ENCODE assay signal across 8 mouse cellular contexts in genomic region chr9:45146267-45146597, GRCm38 (mm10). TPM values are rescaled to one million over a fixed set of nuclear protein-coding genes. Genes with fewer than 3 reads are reported as not detected.
DNase-seq lines count a peak whose midpoint lies in the region; ATAC-seq and TF ChIP-seq lines count a peak whose summit lies in the region.

No protein-coding gene starts in this region.

- under 1% methylated on average over 5 of the region's 5 CpGs for WGBS in heart, embryonic 10.5 days
- WGBS in kidney, embryonic 14.5 days = 0% methylated on average over 5 of the region's 5 CpGs
- WGBS in liver, adult 2 months = 1% methylated on average over 5 of the region's 5 CpGs

- no peaks in the 10 kb centered on the region for H3K36me3 ChIP-seq in heart, embryonic 10.5 days
- H3K36me3 ChIP-seq in kidney, embryonic 14.5 days (ENCODE audit: control insufficient read depth, insufficient read depth, low read length) = no peaks in the 10 kb centered on the region
- H3K36me3 ChIP-seq in liver, adult 2 months (ENCODE audit: control insufficient read depth, insufficient read depth, low read length) = no peaks in the 10 kb centered on the region
- H3K36me3 ChIP-seq in splenic B cell, adult 2 months (ENCODE audit: control insufficient read depth, insufficient read depth, low read length, poor library complexity, severe bottlenecking) = no peaks in the 10 kb centered on the region

- peak; percentile 41 for TF ChIP-seq CTCF in liver, adult 2 months (IDR thresholded peaks at IDR 0.05; ENCODE audit: low read depth, low read length)

- peaks cover 99% of the 10 kb centered on the region for H3K27me3 ChIP-seq in heart, embryonic 10.5 days (ENCODE audit: insufficient read depth, poor library complexity, severe bottlenecking)
- H3K27me3 ChIP-seq in kidney, embryonic 14.5 days (ENCODE audit: control insufficient read depth, insufficient read depth, low read length) = peaks cover 36% of the 10 kb centered on the region
- peaks cover 4% of the 10 kb centered on the region; the same call in 1 of the 2 replicates for H3K27me3 ChIP-seq in liver, adult 2 months (ENCODE audit: control insufficient read depth, insufficient read depth, low read length)
- no peaks in the 10 kb centered on the region for H3K27me3 ChIP-seq in splenic B cell, adult 2 months (ENCODE audit: control insufficient read depth, insufficient read depth, low read length, poor library complexity, severe bottlenecking)

- peak overlapping the region; percentile 75 for H3K4me2 ChIP-seq in kidney, embryonic 14.5 days (replicated peaks; ENCODE audit: low read depth, low read length)

- no peak; the same call in 1 of the 2 replicates for ATAC-seq in kidney, embryonic 14.5 days (ENCODE audit: low FRiP score, low TSS enrichment)
- 0 out of 2 replicates have a peak, but pooled peaks have one; percentile 55 for ATAC-seq in monocyte, adult 5-6 weeks (replicated peaks; ENCODE audit: insufficient number of reproducible peaks, low FRiP score, low TSS enrichment, poor library complexity, severe bottlenecking)

- peak overlapping the region; percentile 59 for H3K4me3 ChIP-seq in heart, embryonic 10.5 days
- H3K4me3 ChIP-seq in kidney, embryonic 14.5 days (ENCODE audit: low read length) = peak overlapping the region; percentile 33
- H3K4me3 ChIP-seq in liver, adult 2 months (ENCODE audit: insufficient read depth, low read depth, low read length) = no peak overlapping the region

- H3K9ac ChIP-seq in kidney, embryonic 14.5 days (ENCODE audit: low read depth, low read length) = peak overlapping the region; percentile 47
- H3K9ac ChIP-seq in liver, adult 2 months (ENCODE audit: low read depth, low read length) = no peak overlapping the region

- peaks cover 24% of the 10 kb centered on the region for H3K4me1 ChIP-seq in heart, embryonic 10.5 days
- peaks cover 7% of the 10 kb centered on the region; the same call in 1 of the 2 replicates for H3K4me1 ChIP-seq in kidney, embryonic 14.5 days (ENCODE audit: control insufficient read depth, insufficient read depth, low read length)
- no peaks in the 10 kb centered on the region; the same call in 1 of the 2 replicates for H3K4me1 ChIP-seq in liver, adult 2 months (ENCODE audit: control insufficient read depth, insufficient read depth, low read length)

- TF ChIP-seq POLR2A in liver, adult 2 months (IDR thresholded peaks at IDR 0.05; ENCODE audit: extremely low read depth, insufficient read depth, low read length) = no peak

- peak; percentile 60 for DNase-seq in ovary, postnatal 10 days (ENCODE audit: low spot score)
- no peak for DNase-seq in ovary, adult 18-20 months (ENCODE audit: low spot score)
- DNase-seq in embryo, embryonic 11 days = peak; percentile 72
- no peak for DNase-seq in heart, embryonic 10.5 days (ENCODE audit: low spot score)
- peak; percentile 29 for DNase-seq in liver, adult 2 months (ENCODE audit: extremely low read depth, low read depth, low spot score)
- peak; percentile 83 for DNase-seq in splenic B cell, adult 2 months (ENCODE audit: low read depth, low spot score)

- no peaks in the 10 kb centered on the region for H3K9me3 ChIP-seq in heart, embryonic 10.5 days
- no peaks in the 10 kb centered on the region for H3K9me3 ChIP-seq in kidney, embryonic 14.5 days (ENCODE audit: control insufficient read depth, low read length)

- no peak overlapping the region for H3K27ac ChIP-seq in heart, embryonic 10.5 days
- no peak overlapping the region for H3K27ac ChIP-seq in kidney, embryonic 14.5 days (ENCODE audit: low read depth, low read length)
- no peak overlapping the region for H3K27ac ChIP-seq in liver, adult 2 months (replicated peaks; ENCODE audit: insufficient read depth, low read depth, low read length)

- no peaks in the 10 kb centered on the region for H3K79me2 ChIP-seq in liver, adult 2 months (ENCODE audit: control insufficient read depth, insufficient read depth, low read length)

RNA-seq across cellular contexts. Expression of gene Scn4b, which starts 8.0 kb away (rescaled TPM):
- polyA plus RNA-seq in heart, embryonic 10.5 days (2016; fragmentation: Nextera tagmentation; extraction: Ambion mirVana) = 1.9 and 2.7 TPM in 2 replicates
- polyA plus RNA-seq in kidney, embryonic 14.5 days (2014; fragmentation: Nextera tagmentation; extraction: Ambion mirVana) = 0.11 and 0.16 TPM in 2 replicates
- total RNA-seq in liver, adult 2 months (2014; rRNA removed) = 0.07 and 0.28 TPM in 2 replicates
- polyA plus RNA-seq in liver, adult 2 months (2012; rRNA removed) = 0.02 and 0.07 TPM in 2 replicates
- not detected in 3 replicates for total RNA-seq in monocyte, adult 5-6 weeks (2017)

RNA-seq across cellular contexts. Expression of gene Scn2b, which starts 28.6 kb away (rescaled TPM):
- 2.3 and 5.3 TPM in 2 replicates for polyA plus RNA-seq in heart, embryonic 10.5 days (2016; fragmentation: Nextera tagmentation; extraction: Ambion mirVana)
- 4.6 and 5.3 TPM in 2 replicates for polyA plus RNA-seq in kidney, embryonic 14.5 days (2014; fragmentation: Nextera tagmentation; extraction: Ambion mirVana)
- not detected in 2 replicates for total RNA-seq in liver, adult 2 months (2014; rRNA removed)
- not detected in 2 replicates for polyA plus RNA-seq in liver, adult 2 months (2012; rRNA removed)
- total RNA-seq in monocyte, adult 5-6 weeks (2017) = 0.58 to 0.67 TPM in 2 of 3 replicates, not detected in the other

RNA-seq across cellular contexts. Expression of gene BC049352, which starts 35.6 kb away (rescaled TPM):
- polyA plus RNA-seq in heart, embryonic 10.5 days (2016; fragmentation: Nextera tagmentation; extraction: Ambion mirVana) = not detected in 2 replicates
- polyA plus RNA-seq in kidney, embryonic 14.5 days (2014; fragmentation: Nextera tagmentation; extraction: Ambion mirVana) = not detected in 2 replicates
- 0.55 and 0.60 TPM in 2 replicates for total RNA-seq in liver, adult 2 months (2014; rRNA removed)
- polyA plus RNA-seq in liver, adult 2 months (2012; rRNA removed) = 0.17 and 0.44 TPM in 2 replicates
- 1.7 to 7.5 TPM (median 4.2 TPM) in 3 replicates for total RNA-seq in monocyte, adult 5-6 weeks (2017)

RNA-seq across cellular contexts. Expression of gene Tmprss4, which starts 57.7 kb away (rescaled TPM):
- not detected in 2 replicates for polyA plus RNA-seq in heart, embryonic 10.5 days (2016; fragmentation: Nextera tagmentation; extraction: Ambion mirVana)
- polyA plus RNA-seq in kidney, embryonic 14.5 days (2014; fragmentation: Nextera tagmentation; extraction: Ambion mirVana) = 0.26 and 1.1 TPM in 2 replicates
- total RNA-seq in liver, adult 2 months (2014; rRNA removed) = 0.37 and 1.1 TPM in 2 replicates
- polyA plus RNA-seq in liver, adult 2 months (2012; rRNA removed) = 0.14 and 0.43 TPM in 2 replicates
- total RNA-seq in monocyte, adult 5-6 weeks (2017) = not detected in 3 replicates

Comparison
In these comparisons a context has a peak if more than half of its experiments do, and no peak if none do; other contexts are left out.
1. DNase-seq: peak in ovary, postnatal 10 days (single experiment), embryo, embryonic 11 days (single experiment), liver, adult 2 months (single experiment) and splenic B cell, adult 2 months (single experiment); none in ovary, adult 18-20 months (single experiment) and heart, embryonic 10.5 days (single experiment).